Mouse (Mus musculus) stomach, embryonic 16.5 days (tissue): ENCODE results near the gene Angptl7. TPM values are rescaled to one million over a fixed set of nuclear protein-coding genes. Genes with fewer than 3 reads are reported as not detected.

Experiments
- ATAC-seq: fragments of 200-750 bp; cut with Nextera tagmentation; 2 replicates; pipeline ENCODE4 v1.8.0; 2017; ENCODE audit warnings: moderate number of reproducible peaks, moderate TSS enrichment; ENCODE audit not compliant: insufficient read depth, low FRiP score
- H3K27ac ChIP-seq: fragments of 300-500 bp; sonication (generic); 2 replicates; pipeline ENCODE4 v1.5.1; 2014; ENCODE audit warnings: low read length
- H3K27me3 ChIP-seq: fragments of 300-500 bp; sonication (generic); 2 replicates; pipeline ENCODE4 v1.6.1; 2014; ENCODE audit warnings: low read length, control low read depth, mixed read lengths; ENCODE audit not compliant: control insufficient read depth, insufficient read depth
- H3K36me3 ChIP-seq: fragments of 300-500 bp; sonication (generic); 2 replicates; pipeline ENCODE4 v1.6.1; 2014; ENCODE audit warnings: low read length; ENCODE audit not compliant: control insufficient read depth, insufficient read depth
- H3K4me1 ChIP-seq: fragments of 300-500 bp; sonication (generic); 2 replicates; pipeline ENCODE4 v1.6.1; 2014; ENCODE audit warnings: low read length, control low read depth, mixed read lengths; ENCODE audit not compliant: control insufficient read depth, insufficient read depth
- H3K4me2 ChIP-seq: fragments of 300-500 bp; sonication (generic); 2 replicates; pipeline ENCODE4 v1.6.1; 2014; ENCODE audit warnings: low read depth, low read length, mixed read lengths
- H3K4me3 ChIP-seq: fragments of 300-500 bp; sonication (generic); replicated peaks from 2 replicates; pipeline ENCODE4 v1.5.1; 2014; ENCODE audit warnings: mild to moderate bottlenecking, low read length
- H3K9ac ChIP-seq: fragments of 300-500 bp; sonication (generic); 2 replicates; pipeline ENCODE4 v1.6.1; 2014; ENCODE audit warnings: low read length
- H3K9me3 ChIP-seq: fragments of 300-500 bp; sonication (generic); replicated peaks from 2 replicates; pipeline ENCODE4 v1.6.1; 2016; ENCODE audit warnings: low read length, control low read depth; ENCODE audit not compliant: control insufficient read depth
- WGBS: fragments of 180-500 bp; shearing (Covaris S2); extraction: QIAGEN DNeasy Blood & Tissue Kit; methylation state at CpG from one replicate; pipeline ENCODE4 v1.1.7; 2014; 5-methylcytosine and 5-hydroxymethylcytosine counted together
- polyA plus RNA-seq: library from polyadenylated mRNA; unstranded; fragments of >200 nt; fragmentation: Nextera tagmentation; extraction: Ambion mirVana; gene quantifications from 2 replicates; pipeline ENCODE4 v1.2.1, GENCODE M21; 2015

Gene Angptl7
- polyA plus RNA-seq, 1 experiment from 2014 or later: 6.5 TPM

DNA sequence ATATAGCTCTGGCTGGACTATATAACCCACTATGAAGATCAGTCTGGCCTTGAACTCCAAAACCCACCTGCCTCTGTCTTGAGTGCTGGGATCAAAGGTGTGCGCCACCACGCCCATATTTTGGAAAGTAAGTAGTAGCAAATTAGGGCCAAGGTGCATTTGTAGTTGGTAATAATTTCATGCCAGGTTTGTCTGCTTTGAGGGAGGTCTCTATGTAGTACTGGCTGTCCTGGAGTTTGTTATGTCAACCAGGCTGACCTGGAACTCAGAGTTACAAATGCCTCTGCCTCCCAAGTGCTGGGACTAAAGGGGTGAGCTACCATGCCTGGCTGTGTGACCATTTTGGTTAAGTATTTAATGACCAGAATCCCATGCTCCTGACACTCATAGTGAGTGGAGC is 20.0 kb downstream of the Angptl7 start:
- no peaks in the 10 kb centered on the region for H3K27me3 ChIP-seq
- no peaks in the 10 kb centered on the region for H3K9me3 ChIP-seq
- H3K9ac ChIP-seq: no peak overlapping the region
- H3K36me3 ChIP-seq: peaks cover 22% of the 10 kb centered on the region
- H3K4me1 ChIP-seq: no peaks in the 10 kb centered on the region
- WGBS: 100% methylated on average over 2 of the region's 2 CpGs
- H3K4me2 ChIP-seq: no peak overlapping the region
- H3K27ac ChIP-seq: no peak overlapping the region
- H3K4me3 ChIP-seq: no peak overlapping the region
- ATAC-seq: no peak

DNA sequence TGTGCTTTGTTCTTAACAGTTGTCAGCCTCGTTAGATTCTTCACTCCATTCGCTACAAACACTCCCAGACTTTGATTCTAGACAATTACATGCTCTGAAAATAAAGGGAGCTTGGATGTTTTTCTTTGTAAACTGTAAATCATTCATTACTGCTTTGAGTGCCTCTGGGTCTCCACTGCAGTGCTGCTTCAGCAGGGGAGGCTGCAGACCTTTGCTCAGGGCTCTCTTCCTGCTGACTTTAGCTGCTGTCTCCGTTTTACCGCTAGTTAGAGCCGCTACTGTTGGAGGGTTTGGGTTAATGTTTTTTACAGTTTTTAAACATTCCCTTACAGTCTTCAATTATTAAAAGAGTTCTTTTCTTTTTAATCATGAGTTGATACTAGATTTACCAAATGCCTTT is 26.8 kb downstream of the Angptl7 start:
- H3K4me1 ChIP-seq: no peaks in the 10 kb centered on the region
- H3K27me3 ChIP-seq: no peaks in the 10 kb centered on the region
- ATAC-seq: no peak
- H3K9me3 ChIP-seq: no peaks in the 10 kb centered on the region
- H3K4me2 ChIP-seq: no peak overlapping the region
- H3K36me3 ChIP-seq: peaks cover 23% of the 10 kb centered on the region
- no peak overlapping the region for H3K4me3 ChIP-seq
- 88% methylated on average over 5 of the region's 5 CpGs for WGBS
- H3K9ac ChIP-seq: no peak overlapping the region
- H3K27ac ChIP-seq: no peak overlapping the region

DNA sequence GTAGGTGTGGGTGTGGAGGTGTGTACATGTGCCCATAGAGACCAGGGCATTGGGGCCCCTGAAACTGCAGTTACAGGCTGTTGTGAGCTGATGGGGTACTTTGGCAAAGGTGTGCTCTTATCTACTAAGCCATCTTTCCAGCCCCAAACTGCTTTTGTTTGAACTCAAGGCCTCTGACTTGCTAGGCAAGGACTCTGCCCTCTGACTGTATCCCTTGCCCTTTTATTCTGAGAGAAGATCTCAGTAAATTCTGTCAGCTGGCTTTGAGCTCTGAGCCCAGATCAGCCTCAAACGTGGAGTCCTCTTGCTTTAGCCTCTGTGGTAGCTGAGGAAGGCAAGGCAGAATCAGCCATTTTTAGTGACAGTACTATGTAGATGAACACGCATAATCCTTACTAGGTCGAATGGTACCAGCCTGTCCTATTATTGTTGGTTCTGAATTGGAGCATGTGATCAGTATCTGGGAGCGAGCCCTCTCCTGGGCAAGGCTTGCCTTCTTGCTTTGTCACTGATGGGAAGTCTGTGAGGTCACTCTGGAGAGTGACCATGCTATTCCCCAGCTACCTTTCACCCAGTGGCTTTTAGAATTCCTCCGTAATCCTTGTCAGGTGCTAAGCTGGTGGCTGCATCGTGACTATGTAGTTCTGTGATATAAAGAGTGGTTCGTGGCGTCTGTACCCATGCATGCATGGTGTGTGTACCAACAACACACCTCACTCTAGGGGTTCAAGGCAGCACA is 27.7 kb downstream of the Angptl7 start:
- H3K27me3 ChIP-seq: no peaks in the 10 kb centered on the region
- H3K36me3 ChIP-seq: peaks cover 30% of the 10 kb centered on the region
- WGBS: 90% methylated on average over 8 of the region's 8 CpGs
- ATAC-seq: no peak
- no peak overlapping the region for H3K4me3 ChIP-seq
- no peak overlapping the region for H3K9ac ChIP-seq
- H3K27ac ChIP-seq: no peak overlapping the region
- no peaks in the 10 kb centered on the region for H3K4me1 ChIP-seq
- no peak overlapping the region for H3K4me2 ChIP-seq
- H3K9me3 ChIP-seq: no peaks in the 10 kb centered on the region

GRCm38 (mm10) chr4:148471363-148471806 is 28.9 kb downstream of the Angptl7 start:
- no peak overlapping the region for H3K9ac ChIP-seq
- WGBS: 84% methylated on average over 10 of the region's 10 CpGs
- ATAC-seq: no peak
- peaks cover 29% of the 10 kb centered on the region for H3K36me3 ChIP-seq
- H3K4me2 ChIP-seq: no peak overlapping the region
- H3K9me3 ChIP-seq: no peaks in the 10 kb centered on the region
- H3K27ac ChIP-seq: no peak overlapping the region
- no peaks in the 10 kb centered on the region for H3K4me1 ChIP-seq
- no peak overlapping the region for H3K4me3 ChIP-seq
- no peaks in the 10 kb centered on the region for H3K27me3 ChIP-seq

DNA sequence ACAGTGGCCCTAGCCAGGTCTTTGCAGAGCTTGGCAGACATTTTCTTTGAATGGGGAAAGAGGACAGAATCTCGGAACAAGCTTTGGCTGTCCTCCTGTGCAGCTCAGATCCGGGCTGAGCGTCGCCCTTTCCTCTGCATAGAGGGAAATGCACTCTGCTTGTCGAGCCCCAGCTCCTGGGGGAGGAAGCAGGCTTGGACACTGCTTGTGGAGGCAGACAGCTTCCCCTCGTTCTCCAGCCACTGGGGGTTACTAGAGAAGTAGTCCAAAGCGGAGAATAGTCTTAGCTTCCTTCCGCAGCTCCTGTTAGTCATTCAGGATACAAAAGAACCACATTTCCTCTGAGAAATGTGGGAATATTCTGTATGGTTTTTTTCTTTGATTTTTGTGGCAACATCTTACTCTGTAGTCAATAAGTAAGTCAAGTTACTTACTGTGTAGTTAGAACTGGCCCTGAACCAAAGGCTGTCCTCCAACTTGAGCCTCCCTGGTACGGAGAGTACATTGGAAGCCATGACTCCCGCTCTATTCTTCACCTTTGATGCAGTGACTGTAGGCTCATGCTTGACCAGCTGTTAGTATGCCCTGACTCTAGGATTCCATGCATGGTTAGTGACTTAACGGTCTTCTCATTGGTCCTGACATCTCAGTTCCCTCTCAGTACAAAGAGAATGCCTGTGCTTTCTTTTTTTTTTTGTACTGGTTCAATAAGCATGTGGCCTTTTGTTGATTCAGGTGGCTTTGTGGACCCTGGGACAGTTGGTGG is 30.6 kb downstream of the Angptl7 start:
- ATAC-seq: no peak
- WGBS: 91% methylated on average over 11 of the region's 11 CpGs
- Histone ChIP-seq H3K9ac (no peak overlapping the region), H3K27me3 (no peaks in the 10 kb centered on the region), H3K4me1 (no peaks in the 10 kb centered on the region), H3K4me3 (no peak overlapping the region), H3K9me3 (no peaks in the 10 kb centered on the region), H3K4me2 (no peak overlapping the region), H3K27ac (no peak overlapping the region), H3K36me3 (peaks cover 39% of the 10 kb centered on the region)

GRCm38 (mm10) chr4:148468396-148468795 is 31.9 kb downstream of the Angptl7 start:
- H3K27ac ChIP-seq: no peak overlapping the region
- no peaks in the 10 kb centered on the region for H3K9me3 ChIP-seq
- no peak overlapping the region for H3K4me2 ChIP-seq
- no peak for ATAC-seq
- H3K9ac ChIP-seq: no peak overlapping the region
- no peak overlapping the region for H3K4me3 ChIP-seq
- no peaks in the 10 kb centered on the region for H3K27me3 ChIP-seq
- H3K4me1 ChIP-seq: no peaks in the 10 kb centered on the region
- WGBS: 91% methylated on average over 10 of the region's 10 CpGs
- H3K36me3 ChIP-seq: peaks cover 36% of the 10 kb centered on the region

- H3K4me2 ChIP-seq: no peak overlapping the region
- WGBS: 88% methylated on average over 5 of the region's 5 CpGs
Measured at GRCm38 (mm10) chr4:148466511-148467079, 33.7 kb downstream of the Angptl7 start.

GRCm38 (mm10) chr4:148464869-148465268 is 35.4 kb downstream of the Angptl7 start:
- Histone ChIP-seq H3K27me3 (no peaks in the 10 kb centered on the region), H3K36me3 (peaks cover 33% of the 10 kb centered on the region), H3K9ac (no peak overlapping the region), H3K4me1 (no peaks in the 10 kb centered on the region), H3K27ac (no peak overlapping the region), H3K4me3 (no peak overlapping the region), H3K9me3 (no peaks in the 10 kb centered on the region), H3K4me2 (no peak overlapping the region)
- WGBS: 93% methylated on average over 12 of the region's 12 CpGs
- ATAC-seq: no peak

More at GRCm38 (mm10) chr4:148466511-148467079, 33.7 kb downstream of the Angptl7 start:
- no peak overlapping the region for H3K9ac ChIP-seq
- no peaks in the 10 kb centered on the region for H3K9me3 ChIP-seq
- no peaks in the 10 kb centered on the region for H3K27me3 ChIP-seq
- H3K4me3 ChIP-seq: no peak overlapping the region
- H3K36me3 ChIP-seq: peaks cover 40% of the 10 kb centered on the region
- no peak for ATAC-seq
- no peaks in the 10 kb centered on the region for H3K4me1 ChIP-seq
- H3K27ac ChIP-seq: no peak overlapping the region

DNA sequence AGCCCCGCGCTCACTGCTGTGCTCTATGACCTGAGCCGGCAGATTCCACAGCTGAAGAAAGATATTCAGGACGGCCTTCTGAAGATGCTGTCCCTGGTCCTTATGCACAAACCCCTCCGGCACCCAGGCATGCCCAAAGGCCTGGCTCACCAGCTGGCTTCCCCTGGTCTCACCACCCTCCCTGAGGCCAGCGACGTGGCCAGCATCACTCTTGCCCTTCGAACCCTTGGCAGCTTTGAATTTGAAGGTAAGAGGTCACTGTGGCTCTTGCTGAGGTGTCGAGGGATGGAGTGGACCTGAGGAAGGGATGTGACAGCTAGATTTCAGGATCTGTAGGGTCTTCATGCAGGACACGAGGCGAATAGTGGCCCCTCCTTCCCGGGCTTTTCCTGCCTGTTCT is 36.0 kb downstream of the Angptl7 start:
- 89% methylated on average over 12 of the region's 12 CpGs for WGBS
- H3K36me3 ChIP-seq: peaks cover 33% of the 10 kb centered on the region
- H3K4me1 ChIP-seq: no peaks in the 10 kb centered on the region

More for the DNA sequence above, 36.0 kb downstream of the Angptl7 start:
- Histone ChIP-seq H3K4me3 (no peak overlapping the region), H3K4me2 (no peak overlapping the region), H3K27ac (no peak overlapping the region), H3K9ac (no peak overlapping the region), H3K27me3 (no peaks in the 10 kb centered on the region), H3K9me3 (no peaks in the 10 kb centered on the region)
- no peak for ATAC-seq
